Mouse (Mus musculus) ovary, postnatal 10 days (tissue): ENCODE data around the gene Cd81.
A peak's percentile ranks its signal among the peaks of the same experiment; 100 is the strongest.

Experiments used
- DNase-seq: peaks from one replicate; pipeline ENCODE4 v3.0.0; 2022; ENCODE audit warnings: low spot score

The Cd81 gene

DNA sequence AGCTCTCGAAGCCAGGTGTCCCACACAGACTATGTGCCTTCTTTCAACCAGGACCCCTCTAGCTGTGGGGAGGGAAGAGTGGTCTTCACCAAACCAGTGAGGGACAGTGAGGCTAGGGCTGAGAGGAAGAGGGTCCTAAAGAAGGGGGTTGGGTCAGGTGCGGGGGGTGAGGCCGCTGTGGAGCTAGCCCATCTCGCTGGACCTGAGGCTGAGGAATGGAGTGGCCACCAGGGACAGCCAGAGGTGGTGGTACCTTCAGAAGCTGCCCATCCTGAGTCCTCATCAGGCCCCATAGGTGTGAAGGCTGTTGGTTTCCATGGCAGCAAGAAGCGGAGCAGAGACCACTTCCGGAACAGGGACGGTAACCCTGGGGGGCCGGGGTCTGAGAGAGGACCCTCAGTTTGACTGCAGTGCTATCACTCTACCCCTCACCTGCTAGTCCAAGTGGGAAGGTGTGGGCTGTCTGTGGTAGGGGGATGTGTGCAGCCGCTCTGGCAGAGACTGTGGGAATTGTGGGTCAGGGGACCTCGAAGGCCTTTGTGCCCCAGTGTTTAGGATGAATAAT lies 18.0 kb downstream of the Cd81 start:
- DNase-seq: no peak

DNA sequence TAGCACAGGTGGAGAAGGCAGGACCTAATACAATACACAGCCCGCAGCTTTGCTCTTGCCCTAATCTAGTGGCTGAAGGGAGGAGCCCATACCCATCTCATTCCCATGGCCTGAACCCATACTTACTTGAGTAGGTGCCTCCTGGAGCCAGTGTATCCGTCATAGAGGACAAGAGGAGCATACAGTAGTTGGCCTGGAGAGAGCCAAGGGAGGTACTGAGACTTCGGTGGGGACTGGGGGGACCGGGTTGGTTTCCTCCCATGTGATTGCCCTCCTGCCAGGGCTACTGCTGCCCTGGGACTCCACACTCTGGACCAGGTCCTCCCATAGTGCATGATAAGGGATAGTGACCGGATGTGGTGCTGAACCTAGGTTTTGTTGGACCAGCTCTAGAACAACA lies 20.1 kb downstream of the Cd81 start:
- no peak for DNase-seq

DNA sequence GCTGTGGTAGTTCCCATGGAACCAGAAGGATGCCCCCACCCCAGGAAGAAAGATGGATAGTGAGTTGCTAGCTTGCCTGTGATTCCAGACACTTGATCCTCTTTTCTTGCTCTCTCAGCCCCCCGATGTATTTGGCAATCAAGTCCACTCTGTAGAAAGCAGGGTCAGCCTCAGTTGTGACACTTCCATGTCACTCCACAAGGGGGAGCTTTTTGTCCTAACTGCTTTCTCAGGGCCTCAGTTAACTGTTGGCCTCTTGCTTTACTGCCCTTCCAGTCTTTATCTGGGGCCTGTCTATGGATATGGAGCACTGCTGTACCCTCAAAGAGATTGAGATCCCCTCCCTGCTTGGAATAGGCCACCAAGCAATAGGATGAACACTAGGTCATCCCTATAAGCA lies 20.5 kb downstream of the Cd81 start:
- DNase-seq: no peak

DNA sequence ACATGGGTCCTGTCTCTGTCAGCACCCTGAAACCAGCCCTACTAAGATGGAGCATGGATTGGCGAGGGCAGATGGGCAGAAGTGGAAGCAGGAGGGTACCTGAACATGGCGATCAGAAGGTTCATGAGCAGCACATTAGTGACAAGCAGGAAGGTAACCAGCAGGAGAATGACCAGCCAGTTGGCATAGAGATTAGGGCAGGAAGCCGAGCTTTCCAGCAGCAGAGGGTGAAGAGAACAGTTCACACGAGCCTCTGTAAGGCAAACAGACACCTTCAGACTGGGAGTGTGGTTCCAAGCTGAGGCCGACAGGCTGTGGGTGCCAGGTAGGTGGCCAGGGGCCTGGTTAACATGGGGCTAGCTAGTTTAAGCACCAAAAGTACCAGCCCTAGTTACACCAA lies 22.9 kb downstream of the Cd81 start:
- no peak for DNase-seq

DNA sequence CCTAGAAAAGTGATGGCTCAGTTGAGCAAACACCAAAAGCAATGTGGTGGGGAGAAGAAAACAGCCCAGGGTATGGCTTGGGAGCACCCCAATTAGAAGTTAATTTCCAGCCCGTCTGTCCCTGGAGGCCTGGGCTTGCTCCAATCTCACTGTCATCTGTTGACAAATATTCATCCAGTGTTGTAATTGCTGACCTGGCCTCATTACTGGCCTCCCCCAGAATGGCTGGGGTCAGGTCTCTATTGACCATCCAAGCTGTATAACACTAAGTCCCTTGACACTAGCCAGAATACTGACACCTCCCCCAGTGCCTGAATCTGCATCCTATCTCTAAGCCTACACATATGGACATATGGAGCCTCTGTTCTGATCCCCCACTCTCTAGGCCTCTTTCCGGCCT lies 24.8 kb downstream of the Cd81 start:
- DNase-seq: no peak

DNA sequence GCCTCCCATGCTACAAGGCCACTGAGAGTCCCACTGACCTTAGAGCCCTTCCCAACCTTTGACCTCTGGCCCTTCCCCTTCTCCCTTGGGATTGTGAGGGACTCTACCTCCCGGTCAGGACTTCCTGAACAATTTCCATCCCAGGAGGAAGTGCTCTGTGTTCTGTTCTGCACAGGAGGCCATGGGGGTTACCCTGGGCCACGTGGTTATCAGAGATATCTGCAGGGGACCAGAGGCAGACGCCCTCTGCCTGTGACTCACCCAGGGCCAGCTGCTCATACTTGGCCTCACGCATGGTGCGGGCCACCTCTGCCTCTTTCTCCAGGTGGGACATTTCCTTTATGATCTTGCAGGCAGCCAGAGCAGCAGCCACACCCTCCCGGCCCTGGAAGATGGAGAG lies 29.5 kb downstream of the Cd81 start:
- DNase-seq: no peak

DNA sequence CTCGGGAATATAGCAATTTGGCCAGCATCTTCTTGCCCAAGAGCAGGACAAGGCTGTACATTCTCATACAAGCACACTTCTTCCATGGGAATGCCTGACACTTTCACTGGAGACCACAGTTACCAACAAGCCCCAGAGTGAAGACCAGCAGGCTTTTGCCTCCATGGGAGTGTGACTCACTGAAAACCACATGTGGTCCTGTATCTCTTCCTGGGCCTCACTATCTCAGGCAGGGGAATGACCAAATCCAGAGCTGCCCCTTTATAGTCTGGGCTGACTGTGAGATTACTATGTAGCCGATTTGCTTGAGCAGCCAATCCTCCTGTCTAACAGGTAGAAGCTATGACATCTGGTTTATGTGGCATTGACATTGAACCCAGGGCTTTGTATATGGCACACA lies 31.2 kb downstream of the Cd81 start:
- no peak for DNase-seq

DNA sequence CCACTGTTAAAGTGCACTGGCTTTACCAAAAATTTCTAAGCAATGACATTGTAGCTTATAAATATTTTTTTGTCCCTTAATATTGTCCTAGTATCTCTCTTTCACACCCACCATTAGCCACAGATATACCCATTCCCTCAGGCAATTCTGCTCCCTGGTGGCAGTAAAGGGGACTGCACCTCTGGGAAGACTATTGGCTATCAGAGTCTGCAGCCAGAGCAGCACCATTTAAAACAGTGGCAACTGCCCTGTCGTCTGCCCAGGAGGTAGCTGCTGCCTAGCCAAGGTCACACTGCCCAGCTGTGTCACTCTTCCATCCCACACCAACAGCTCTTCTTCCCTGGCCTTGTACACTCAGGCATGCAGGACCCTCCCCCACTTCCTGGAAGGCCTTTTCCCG lies 33.8 kb downstream of the Cd81 start:
- DNase-seq: peak; percentile 57

DNA sequence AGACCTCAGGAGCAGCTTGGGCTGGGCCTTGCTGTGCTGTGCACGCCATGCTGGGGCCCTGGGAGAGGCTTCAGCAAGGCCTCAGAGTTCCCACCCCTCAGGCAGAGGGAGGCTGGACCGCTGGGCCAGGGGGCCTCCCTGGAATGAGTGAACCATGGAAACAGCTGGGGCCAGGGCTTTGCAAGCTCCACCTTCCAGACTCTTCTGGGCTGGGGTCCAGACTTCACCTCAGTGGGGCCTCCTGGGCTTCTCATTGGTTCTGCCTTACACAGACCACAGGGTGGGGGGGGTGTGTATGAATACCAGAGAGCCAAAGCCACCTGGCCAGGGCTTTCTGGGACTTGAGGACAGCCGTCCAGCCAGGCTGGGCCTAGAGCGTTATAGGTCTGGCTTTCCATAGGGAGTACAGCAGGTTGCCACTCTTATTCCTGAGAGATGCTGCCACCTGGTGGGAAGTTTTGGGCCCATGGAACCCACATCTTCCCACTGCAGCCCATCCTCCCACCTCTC lies 34.6 kb downstream of the Cd81 start:
- peak; percentile 34 for DNase-seq

DNA sequence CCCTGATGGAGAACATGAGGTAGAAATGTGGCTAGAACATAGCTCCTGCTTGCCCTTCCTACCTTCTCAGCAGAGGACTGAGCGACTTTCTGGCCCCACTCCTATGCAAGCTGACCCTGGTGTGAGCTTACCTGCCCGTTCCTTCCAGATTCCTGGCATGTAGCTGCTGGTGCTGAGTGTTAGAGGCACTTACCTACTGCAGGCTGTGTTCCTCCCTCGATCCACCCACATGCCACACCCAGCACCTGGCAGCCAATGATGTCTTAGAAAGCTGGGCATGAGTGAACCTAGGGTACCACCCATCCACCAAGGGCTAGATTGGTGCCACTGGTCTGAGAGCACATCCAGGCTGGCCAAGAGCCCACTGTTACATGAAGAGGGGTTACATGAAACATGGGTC lies 41.3 kb downstream of the Cd81 start:
- peak; percentile 1 for DNase-seq

DNA sequence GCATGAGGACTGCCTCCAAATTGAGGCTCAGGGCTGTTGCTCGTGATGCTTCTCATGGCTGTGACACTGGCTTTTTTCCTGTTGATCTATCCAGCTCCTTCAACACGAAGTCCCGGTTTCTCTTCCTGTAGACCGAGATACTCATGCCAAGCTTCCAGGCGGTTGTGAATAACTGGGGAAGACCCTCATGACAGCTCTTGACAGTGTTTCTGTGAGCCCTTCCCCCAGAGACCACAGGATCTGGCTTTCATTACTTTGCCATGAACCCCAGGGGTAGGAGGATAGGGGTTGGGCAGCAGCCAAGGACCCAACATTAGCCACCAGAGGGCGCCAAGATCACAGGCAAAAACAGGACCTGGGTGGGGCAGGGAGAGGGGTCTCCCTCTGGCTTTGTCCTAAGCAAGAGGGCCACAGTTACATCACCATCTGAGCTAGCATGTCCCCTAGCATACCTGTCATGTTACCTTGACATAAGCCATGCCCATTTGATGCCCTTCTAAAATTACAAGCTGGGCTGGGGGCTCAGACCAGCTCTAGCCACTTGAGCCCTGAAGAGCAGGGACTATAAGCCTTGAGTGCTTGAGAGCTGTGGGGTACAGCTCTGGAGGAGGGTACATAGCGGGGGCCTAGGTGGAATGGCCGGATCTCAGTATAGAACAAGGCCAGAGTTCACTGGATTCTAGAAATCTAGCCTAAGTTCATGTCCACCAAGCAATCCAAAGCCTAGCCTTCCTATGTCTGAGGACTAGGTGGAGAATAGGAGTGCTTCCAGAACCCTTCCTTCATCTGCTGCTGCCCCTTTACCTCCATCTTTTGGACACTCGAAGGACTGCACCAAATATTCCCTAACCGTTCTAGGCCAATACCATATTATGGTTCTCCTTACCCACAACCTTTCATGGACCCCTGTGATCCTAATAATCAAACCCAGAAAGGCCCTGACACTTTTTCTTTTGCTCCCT lies 42.3 kb downstream of the Cd81 start, which contains the start of gene Trpm5:
Trpm5 (minus strand) TSS at position 51 of the 962 bp plus-strand sequence.
- DNase-seq: peak; percentile 69

DNA sequence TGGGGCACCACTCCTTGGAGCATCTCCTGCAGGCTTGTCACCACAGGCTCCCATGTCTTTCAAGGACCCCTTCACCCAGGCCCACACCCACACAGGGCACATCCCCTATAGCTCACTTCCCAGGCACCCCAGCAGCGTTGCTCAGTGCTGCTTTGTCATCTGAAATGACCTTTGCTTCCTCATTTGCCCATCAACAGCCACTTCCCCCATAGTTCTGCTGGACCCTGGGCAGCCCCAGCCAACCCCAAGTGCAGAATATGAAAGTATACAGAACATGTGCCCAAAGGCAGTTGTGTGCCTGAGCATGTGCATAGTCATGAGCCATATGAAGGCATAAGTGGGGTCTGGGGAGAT lies 43.0 kb downstream of the Cd81 start:
- peak; percentile 1 for DNase-seq

DNA sequence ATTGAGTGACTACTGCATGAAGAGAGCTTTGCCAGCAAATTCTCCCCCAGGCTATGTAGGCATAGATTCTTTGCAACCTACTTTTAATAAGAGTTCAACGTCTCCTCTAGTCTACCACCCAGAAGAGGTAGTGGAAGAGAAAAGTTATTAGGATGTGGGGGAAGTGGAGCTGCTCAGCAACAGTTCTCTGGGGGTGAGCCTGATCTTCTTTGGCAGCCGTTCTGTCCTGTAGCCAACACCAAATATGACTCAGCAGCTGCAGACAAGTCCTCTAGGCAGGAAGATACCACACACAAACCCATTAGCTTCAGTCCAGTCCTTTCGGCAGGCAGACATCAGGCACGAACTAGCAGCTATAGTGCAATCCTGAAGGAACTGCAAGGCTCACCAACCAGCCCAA lies 48.2 kb downstream of the Cd81 start:
- DNase-seq: no peak

DNA sequence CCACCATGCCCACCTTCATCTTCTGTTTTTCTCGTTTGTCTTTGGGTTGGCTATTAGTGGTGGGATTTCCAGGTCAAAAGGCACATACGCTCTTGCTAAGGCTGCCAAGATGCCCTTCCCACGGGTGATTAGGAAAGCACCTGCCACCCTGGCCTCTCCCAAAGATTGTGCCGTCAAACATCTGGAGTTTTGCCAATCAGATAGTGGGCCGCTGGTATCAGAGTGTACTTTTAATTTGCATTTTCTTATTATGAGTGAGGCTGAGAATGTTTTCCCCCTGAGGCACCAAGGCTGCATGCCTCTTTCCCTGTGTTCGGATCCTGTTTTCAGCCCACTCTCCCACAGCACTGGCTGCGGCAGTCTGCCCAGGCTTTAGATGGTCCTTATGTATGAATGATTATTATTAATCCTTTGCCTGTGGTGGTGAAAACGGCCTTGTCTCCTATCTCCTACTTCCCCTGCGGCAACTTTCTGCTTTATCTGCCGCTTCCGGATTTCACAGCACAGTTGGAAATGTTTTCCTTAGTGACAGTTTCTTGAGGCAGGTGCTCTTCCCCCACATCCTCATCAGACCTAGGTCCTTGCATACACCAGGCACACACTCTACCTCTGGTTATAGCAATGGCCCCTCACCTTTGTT lies 52.8 kb downstream of the Cd81 start:
- no peak for DNase-seq

DNA sequence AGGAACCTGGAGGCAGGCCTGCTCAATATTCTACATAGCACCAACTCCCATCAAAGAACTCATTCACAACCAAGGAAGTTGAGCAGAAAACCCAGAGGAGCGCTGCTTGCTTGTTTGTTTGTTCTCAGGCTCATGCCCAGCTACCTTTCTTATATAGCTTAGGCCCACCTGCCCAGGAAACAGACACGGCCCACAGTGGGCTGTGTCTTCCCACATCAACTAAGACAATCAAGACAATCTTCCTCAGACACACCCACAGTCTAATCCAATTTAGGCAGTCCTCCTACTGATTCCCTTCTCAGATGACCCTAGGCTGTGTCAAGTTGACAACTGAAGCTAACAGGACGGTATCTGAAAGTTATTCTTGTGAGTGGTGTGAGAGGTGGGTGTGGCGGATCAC lies 53.5 kb downstream of the Cd81 start, which contains the start of gene Kcnq1:
Kcnq1 (plus strand) TSS at position 301 of the 400 bp plus-strand sequence.
- DNase-seq: no peak

DNA sequence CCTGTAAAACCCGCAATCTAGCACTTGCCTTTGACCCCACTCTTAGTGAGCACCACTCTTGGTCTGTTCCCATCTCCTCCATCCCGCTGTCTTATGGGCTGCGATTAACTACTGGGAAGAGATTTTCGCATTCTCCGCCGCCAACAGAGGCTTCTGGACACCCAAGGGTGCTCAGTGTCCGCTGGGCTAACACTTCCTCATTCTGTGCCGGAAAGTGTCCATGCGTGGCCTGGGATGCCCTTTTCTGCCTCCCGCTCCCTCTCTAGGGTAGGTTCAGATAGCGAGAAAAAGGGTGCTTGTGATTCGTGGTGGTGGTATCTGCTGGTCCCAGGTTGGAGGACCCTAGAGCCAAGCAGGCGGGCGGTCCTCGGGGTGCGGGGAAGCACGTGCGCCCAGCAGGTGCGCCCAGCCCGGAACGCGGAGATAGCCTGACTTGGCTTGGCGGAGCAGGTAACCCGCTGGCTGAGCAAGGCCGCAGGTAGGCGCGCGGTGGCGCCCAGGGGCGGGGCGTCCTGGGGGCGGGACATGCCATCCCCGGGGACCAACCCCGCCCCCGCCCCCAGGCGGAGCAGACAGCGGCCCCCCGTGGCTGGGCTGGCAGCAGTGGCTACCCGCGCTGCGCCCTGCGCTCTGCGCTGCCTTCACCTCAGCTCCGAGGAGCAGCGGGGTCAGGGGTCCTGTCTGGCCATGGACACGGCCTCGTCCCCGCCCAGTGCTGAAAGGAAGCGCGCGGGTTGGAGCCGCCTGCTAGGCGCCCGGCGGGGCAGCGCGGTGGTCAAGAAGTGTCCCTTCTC lies 54.3 kb downstream of the Cd81 start:
- DNase-seq: no peak

DNA sequence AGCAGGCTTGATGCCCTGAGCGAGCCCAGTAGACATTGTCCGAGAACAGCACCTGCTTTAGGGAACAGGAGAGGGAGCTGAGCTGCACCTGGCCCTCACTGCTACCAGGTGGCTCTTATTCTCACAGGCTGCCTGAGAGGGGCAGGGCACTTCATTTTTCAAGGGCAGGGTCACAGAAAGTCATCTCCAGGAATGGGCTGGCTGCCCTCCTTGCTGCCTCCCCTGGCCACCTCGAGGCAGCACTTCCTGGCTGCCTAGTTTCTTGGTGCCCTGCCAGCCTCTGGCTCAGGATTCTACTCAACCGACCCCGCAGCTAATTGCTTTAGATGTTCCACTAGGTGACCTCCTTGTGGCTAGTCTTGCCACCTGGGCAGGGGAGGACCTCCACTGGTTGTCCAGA lies 55.7 kb downstream of the Cd81 start:
- DNase-seq: no peak

DNA sequence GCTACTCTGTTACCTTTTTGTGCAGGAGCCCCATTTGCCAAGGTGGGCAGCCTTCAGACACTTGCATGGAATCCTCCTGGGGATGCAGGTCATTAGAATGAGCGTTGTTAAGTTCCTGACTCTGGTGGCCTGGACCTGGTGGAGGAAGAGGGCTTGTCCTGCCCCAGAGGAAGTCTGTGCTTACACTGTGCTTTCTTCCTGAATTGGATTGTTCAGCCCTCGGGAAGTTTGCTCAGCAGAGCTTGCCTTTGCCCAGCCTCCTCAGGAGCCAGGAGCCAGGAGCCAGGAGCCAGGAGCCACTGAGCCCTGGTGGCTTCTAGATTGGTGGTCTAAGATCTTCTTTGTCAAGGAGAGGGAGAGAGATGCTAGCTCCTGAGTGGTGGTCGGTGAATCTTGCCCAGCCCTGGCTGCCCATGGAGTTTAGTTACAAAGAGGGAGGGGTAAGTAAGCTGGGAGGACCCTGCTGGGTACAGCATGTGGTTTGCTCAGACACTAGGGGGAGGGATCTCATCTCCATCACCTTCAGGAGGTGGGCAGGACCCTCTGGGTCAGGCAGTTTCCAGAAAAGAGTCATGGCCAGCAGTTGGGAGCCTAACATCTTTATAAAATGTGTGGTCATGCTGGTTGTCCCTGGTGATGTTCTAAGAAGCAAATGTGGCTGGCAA lies 56.6 kb downstream of the Cd81 start:
- DNase-seq: no peak

DNA sequence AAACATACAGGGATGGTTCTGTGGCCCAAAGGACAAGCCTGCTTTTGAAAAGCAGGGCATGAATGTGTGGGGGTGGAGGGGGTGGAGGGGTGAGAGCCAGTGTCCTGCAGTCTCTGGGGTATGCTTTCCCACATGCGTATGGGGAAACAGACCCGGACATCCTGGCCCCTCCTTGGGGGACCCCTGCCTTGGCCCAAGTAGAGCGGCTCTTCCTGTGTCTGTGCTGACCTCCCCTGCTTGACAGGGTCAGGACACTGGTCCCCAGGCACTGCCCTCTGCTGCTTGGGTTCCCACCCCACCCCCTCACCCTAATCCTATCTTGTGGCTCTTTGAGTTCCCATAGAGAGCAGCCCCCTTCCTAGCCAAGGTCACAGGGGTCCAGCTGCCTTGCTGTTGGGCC lies 57.2 kb downstream of the Cd81 start:
- no peak for DNase-seq

DNA sequence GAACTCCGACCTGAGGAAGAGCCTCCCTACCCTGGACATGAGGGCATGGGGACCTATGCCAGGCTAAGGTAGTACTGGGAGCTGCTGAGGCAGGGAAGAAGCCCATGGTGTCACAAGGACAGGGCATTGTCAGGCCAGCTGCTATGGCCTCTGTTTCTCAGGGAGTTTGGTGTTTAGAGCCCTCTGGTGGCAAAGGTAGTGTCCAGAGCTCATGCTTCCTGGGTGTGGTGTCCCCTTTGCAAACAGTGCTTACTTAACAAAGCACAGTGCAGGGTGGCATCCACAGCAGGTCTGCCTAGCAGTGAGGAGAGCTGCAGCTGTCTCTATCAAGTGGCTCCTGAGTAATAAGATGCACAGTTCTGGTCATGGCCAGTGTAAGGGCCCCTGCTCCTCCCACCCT lies 58.3 kb downstream of the Cd81 start:
- no peak for DNase-seq

DNA sequence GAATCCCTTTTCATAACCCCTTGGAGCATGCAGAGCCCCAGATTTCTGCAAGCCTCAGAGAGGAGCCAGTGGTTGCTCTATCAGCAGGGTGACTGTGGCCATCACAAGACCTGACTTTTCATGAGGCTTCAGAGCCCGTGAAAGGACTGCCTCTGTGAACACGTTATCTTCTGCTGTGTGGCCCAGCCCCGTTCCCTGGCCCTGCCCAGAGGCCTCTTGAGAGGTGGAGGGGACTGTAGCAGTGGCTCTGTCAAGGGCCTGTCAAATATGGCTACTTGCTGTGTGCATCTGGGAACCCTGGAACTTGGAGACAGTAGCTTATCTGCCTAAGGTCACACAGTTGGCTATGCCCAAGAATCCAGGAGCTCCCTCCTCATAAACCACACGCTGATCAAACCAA lies 59.2 kb downstream of the Cd81 start:
- DNase-seq: no peak

DNA sequence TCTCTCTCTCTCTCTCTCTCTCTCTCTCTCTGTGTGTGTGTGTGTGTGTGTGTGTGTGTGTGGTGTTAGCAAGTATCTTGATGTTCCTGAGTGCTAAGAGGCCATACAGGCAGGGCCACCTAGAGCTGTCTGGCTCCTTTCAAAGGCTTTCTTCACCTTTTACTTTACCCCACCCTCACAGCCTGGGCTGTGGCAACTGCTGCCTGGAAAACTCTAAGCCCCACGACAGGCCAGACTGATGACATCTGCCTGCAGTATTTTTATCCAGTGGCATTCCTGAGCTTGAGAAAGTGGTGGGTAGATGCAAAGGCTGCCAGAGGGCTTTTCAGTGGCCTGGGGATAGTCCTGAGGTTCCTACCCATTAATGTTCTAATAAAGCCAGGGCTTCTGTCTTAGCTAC lies 59.9 kb downstream of the Cd81 start:
- no peak for DNase-seq
